Mouse (Mus musculus) lung, embryonic 14.5 days (tissue): ENCODE results near the gene Crybg3. TPM values are rescaled to one million over a fixed set of nuclear protein-coding genes. Genes with fewer than 3 reads are reported as not detected.

Source experiments
- ATAC-seq: fragments of 200-750 bp; cut with Nextera tagmentation; 2 replicates; pipeline ENCODE4 v1.8.0; 2017; ENCODE audit warnings: mild to moderate bottlenecking, moderate TSS enrichment, moderate library complexity; ENCODE audit not compliant: insufficient read depth
- DNase-seq: peaks from one replicate; pipeline ENCODE4 v3.0.0-alpha.2; 2015
- H3K27ac ChIP-seq: fragments of 300-500 bp; sonication (generic); 2 replicates; pipeline ENCODE4 v1.5.1; 2014; ENCODE audit warnings: low read depth, mild to moderate bottlenecking, moderate library complexity
- H3K27me3 ChIP-seq: fragments of 300-500 bp; sonication (generic); 2 replicates; pipeline ENCODE4 v1.6.1; 2014; ENCODE audit warnings: low read length, control low read depth; ENCODE audit not compliant: insufficient read depth
- H3K36me3 ChIP-seq: fragments of 300-500 bp; sonication (generic); 2 replicates; pipeline ENCODE4 v1.6.1; 2014; ENCODE audit warnings: control low read depth; ENCODE audit not compliant: insufficient read depth
- H3K4me1 ChIP-seq: fragments of 300-500 bp; sonication (generic); 2 replicates; pipeline ENCODE4 v1.6.1; 2014; ENCODE audit warnings: antibody characterized with exemption, control low read depth; ENCODE audit not compliant: insufficient read depth
- H3K4me2 ChIP-seq: fragments of 300-500 bp; sonication (generic); 2 replicates; pipeline ENCODE4 v1.6.1; 2014; ENCODE audit warnings: mild to moderate bottlenecking
- H3K4me3 ChIP-seq: fragments of 300-500 bp; sonication (generic); 2 replicates; pipeline ENCODE4 v1.5.1; 2014; ENCODE audit warnings: low read depth, low read length
- H3K9ac ChIP-seq: fragments of 300-500 bp; sonication (generic); 2 replicates; pipeline ENCODE4 v1.6.1; 2014
- H3K9me3 ChIP-seq: fragments of 300-500 bp; sonication (generic); 2 replicates; pipeline ENCODE4 v1.6.1; 2016; ENCODE audit warnings: low read depth, low read length, control low read depth
- CTCF ChIP-seq: IDR thresholded peaks from 2 replicates; pipeline ENCODE4 v1.5.1; 2016; ENCODE audit warnings: antibody characterized with exemption, low read depth
- WGBS: fragments of 180-500 bp; shearing (Covaris S2); extraction: QIAGEN DNeasy Blood & Tissue Kit; methylation state at CpG from one replicate; pipeline ENCODE4 v1.1.7; 2014; 5-methylcytosine and 5-hydroxymethylcytosine counted together
- polyA plus RNA-seq: library from polyadenylated mRNA; unstranded; fragments of >200 nt; fragmentation: Nextera tagmentation; extraction: Ambion mirVana; gene quantifications from 2 replicates; pipeline ENCODE4 v1.2.1, GENCODE M21; 2014

Gene Crybg3
- polyA plus RNA-seq, 1 experiment from 2014 or later = 9.7 TPM

DNA sequence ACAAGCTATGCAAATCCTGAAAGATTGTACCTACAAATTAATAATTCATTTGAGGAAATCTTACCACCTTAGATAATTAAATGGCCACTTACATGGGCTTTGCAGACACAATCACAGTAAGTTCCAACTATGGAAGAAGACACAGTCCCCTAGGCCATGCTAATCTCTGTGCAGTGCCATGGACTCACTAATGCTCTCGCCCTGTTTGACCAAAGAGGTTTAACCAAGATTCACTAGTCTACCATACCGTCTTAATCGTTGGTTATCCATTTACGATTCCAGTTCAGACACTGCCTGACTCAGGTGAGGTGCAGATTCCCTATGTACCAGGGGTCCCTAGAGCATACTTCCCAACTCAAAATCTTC, 52.2 kb downstream of the Crybg3 start:
- TF ChIP-seq CTCF = no peak
- Histone ChIP-seq H3K9ac (no peak overlapping the region), H3K36me3 (no peaks in the 10 kb centered on the region), H3K27ac (no peak overlapping the region; the same call in 1 of the 2 replicates), H3K4me1 (peaks cover 11% of the 10 kb centered on the region), H3K9me3 (no peaks in the 10 kb centered on the region), H3K4me3 (no peak overlapping the region), H3K4me2 (no peak overlapping the region), H3K27me3 (no peaks in the 10 kb centered on the region)
- no peak for DNase-seq
- ATAC-seq = peak; percentile 22
- WGBS = 86% methylated on average over 4 of the region's 4 CpGs

DNA sequence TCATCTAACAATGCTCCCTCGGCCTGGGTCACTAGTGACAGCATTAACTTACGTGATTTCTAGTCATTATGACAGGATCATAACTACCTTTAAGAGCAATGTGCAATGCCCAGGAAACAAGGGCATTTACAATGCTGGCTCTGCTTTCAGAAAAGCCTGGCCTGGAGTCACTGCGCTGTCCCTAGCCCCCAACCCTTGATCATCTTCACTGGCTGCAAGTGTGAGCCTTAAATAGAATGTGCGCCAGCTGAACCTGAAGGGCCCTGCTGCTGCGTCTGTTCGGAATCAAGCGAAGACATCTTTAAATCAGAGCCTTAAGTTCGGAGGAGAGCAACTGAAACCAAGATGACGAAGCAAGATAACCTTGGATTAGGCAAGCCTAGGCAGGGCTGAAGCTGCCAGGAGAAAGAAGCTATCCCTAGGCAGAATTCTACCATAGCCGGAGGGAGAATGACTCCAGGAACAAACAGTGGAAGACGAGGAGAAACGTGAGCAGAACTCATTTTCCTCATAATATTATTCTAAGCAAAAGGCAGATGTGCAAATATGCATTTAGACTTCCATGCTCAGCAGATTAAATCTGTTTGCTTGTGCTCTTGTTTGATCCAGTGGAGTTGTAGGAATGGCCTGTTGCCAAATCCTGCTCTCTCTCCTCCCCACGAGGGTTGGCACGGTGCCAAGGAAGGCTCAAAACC, 52.7 kb downstream of the Crybg3 start:
- no peak overlapping the region for H3K4me2 ChIP-seq
- ATAC-seq = peak; percentile 51
- H3K9ac ChIP-seq = no peak overlapping the region

DNA sequence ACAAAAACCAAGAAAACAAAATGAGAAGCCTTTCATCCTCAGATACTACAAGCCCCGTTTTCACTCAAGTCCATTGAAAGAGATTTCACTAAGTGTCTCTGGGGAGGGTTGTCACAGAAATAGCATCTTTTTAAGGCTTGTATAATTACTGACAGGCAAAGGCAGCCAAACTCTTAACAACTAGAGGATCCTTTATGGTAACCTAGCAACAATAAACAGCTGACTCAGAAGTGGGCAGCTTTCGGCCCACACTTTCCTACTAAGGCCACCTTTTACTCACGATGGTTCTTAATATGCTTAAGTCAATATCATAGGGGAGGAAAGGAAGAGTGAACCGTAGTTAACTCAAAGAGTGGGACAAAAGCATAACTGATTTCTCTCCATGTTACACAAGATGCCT, 53.3 kb downstream of the Crybg3 start:
- Histone ChIP-seq H3K9ac (no peak overlapping the region), H3K9me3 (no peaks in the 10 kb centered on the region), H3K27me3 (no peaks in the 10 kb centered on the region), H3K4me3 (no peak overlapping the region), H3K36me3 (no peaks in the 10 kb centered on the region), H3K4me1 (peaks cover 9% of the 10 kb centered on the region), H3K27ac (no peak overlapping the region), H3K4me2 (no peak overlapping the region)
- no peak for ATAC-seq
- no peak for DNase-seq
- TF ChIP-seq CTCF = no peak
- WGBS = 55% methylated on average over 4 of the region's 4 CpGs

More for the DNA sequence above, 52.7 kb downstream of the Crybg3 start:
- peak overlapping the region; percentile 63 for H3K27ac ChIP-seq
- no peaks in the 10 kb centered on the region for H3K27me3 ChIP-seq
- H3K9me3 ChIP-seq = no peaks in the 10 kb centered on the region
- H3K36me3 ChIP-seq = no peaks in the 10 kb centered on the region
- 45% methylated on average over 14 of the region's 14 CpGs for WGBS
- H3K4me1 ChIP-seq = peaks cover 11% of the 10 kb centered on the region
- no peak for TF ChIP-seq CTCF
- peak; percentile 88 for DNase-seq
- H3K4me3 ChIP-seq = no peak overlapping the region

DNA sequence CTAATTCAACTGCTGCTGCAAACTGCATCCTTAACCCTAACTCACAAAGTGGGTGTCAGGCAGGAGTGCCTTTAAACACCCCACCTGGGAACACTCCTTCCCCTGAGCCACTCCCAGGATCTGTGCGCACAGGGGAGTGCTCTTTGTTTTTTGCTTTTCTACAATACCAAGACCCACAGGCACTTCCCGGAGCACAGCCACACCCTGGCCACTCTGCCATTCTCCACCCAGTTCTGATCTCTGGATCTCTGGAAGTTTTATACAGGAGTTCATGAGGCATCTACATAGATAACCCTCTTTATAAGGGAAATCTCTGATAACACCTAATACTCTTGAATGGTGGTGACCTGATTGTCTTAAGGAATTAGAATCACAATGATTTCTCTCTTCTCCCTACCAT, 55.4 kb downstream of the Crybg3 start:
- no peak for DNase-seq
- Histone ChIP-seq H3K27me3 (no peaks in the 10 kb centered on the region), H3K9ac (no peak overlapping the region), H3K9me3 (no peaks in the 10 kb centered on the region), H3K4me1 (peaks cover 9% of the 10 kb centered on the region), H3K36me3 (no peaks in the 10 kb centered on the region), H3K4me3 (no peak overlapping the region), H3K27ac (no peak overlapping the region), H3K4me2 (no peak overlapping the region)
- WGBS = 80% methylated on average over 2 of the region's 2 CpGs
- no peak for ATAC-seq
- no peak for TF ChIP-seq CTCF

DNA sequence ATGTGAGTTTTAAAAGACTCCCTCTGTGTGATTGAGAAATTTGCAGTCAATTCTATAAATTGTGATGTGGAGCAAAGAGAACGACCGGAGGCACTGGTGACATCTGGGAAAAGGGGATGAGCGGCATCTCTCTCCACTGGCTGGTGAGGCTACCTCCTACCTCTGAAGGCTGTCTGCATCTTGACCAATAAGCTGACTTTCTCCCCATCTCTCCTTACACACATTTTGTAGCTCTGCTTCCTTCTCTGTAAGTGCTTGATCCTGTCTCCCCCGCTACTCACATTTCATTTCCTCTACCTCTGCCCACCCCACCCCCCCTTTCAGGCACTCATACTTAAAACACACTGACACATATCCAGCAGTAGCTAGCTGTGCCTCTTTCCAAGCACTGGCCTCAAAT, 59.4 kb downstream of the Crybg3 start:
- Histone ChIP-seq H3K27me3 (no peaks in the 10 kb centered on the region), H3K9ac (no peak overlapping the region), H3K4me2 (no peak overlapping the region), H3K27ac (no peak overlapping the region), H3K36me3 (0 out of 2 replicates have a peak, but pooled peaks cover 2% of the 10 kb centered on the region), H3K4me3 (no peak overlapping the region), H3K4me1 (no peaks in the 10 kb centered on the region), H3K9me3 (no peaks in the 10 kb centered on the region)
- whole genome bisulfite sequencing = 66% methylated on average over 4 of the region's 4 CpGs
- no peak for TF ChIP-seq CTCF
- DNase-seq = no peak
- no peak for ATAC-seq

DNA sequence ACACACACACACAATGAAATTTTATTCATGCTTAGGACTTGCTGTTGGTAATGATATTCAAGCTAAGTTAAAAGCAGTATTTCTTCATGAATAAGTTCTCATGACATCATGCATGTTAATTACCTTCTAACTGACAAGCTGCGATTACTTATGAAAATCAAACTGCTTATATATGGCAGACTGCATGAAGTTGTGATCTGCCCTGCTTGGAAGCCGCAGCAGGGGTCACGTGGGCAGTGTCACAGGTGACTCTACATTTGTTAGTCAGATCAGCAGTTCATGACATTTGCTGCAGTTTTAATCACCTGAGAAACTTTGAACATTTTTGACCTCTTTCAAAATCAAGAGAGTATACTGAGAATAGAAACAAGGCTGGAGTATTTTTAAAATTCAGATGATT, 59.8 kb downstream of the Crybg3 start:
- no peak for TF ChIP-seq CTCF
- Histone ChIP-seq H3K36me3 (0 out of 2 replicates have a peak, but pooled peaks cover 5% of the 10 kb centered on the region), H3K27ac (no peak overlapping the region), H3K4me1 (no peaks in the 10 kb centered on the region), H3K4me2 (no peak overlapping the region), H3K9ac (no peak overlapping the region), H3K9me3 (no peaks in the 10 kb centered on the region), H3K27me3 (no peaks in the 10 kb centered on the region), H3K4me3 (no peak overlapping the region)
- 82% methylated on average over 3 of the region's 3 CpGs for WGBS
- no peak for DNase-seq
- ATAC-seq = no peak

DNA sequence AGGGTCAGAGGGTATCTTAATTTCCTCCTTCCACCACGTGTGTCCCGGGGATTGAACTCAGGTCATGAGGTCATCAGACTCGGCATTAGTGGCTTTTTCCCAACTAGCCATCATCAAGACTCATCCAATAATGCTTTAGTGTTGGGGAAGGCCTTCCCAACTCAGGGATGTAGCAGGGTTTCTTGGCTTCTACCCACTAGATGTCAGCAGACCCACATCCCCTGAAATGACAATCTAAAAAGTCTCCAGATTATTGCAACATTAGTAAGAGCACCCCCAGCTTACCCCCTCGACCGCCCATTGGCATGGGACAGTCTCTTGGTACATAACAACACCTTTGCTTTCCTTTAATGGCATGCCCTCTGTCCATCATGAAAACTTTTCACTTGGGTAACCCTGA, 65.1 kb downstream of the Crybg3 start:
- ATAC-seq = no peak
- H3K4me2 ChIP-seq = no peak overlapping the region
- no peak overlapping the region for H3K4me3 ChIP-seq
- WGBS = 65% methylated on average over 5 of the region's 5 CpGs
- no peak overlapping the region for H3K9ac ChIP-seq
- H3K27ac ChIP-seq = no peak overlapping the region
- no peak for DNase-seq
- H3K9me3 ChIP-seq = no peaks in the 10 kb centered on the region
- no peaks in the 10 kb centered on the region for H3K27me3 ChIP-seq
- peak; percentile 29; the same call in 1 of the 2 replicates for TF ChIP-seq CTCF
- H3K4me1 ChIP-seq = no peaks in the 10 kb centered on the region
- 0 out of 2 replicates have a peak, but pooled peaks cover 5% of the 10 kb centered on the region for H3K36me3 ChIP-seq
